Mouse (Mus musculus): ENCODE results near the gene Nceh1. TPM values are rescaled to one million over a fixed set of nuclear protein-coding genes. Genes with fewer than 3 reads are reported as not detected.
"Not testable (repeated sequence)": the region's sequence is repeated elsewhere in the genome, so short reads cannot be mapped to it uniquely, and the experiment has no call there.

The Nceh1 gene
- polyA plus RNA-seq, 1 experiment: 6.2 TPM

- H3K36me3 ChIP-seq (ENCODE audit: control insufficient read depth, insufficient read depth): no peaks in the 10 kb centered on the region
- H3K79me2 ChIP-seq (ENCODE audit: control insufficient read depth, insufficient read depth): no peaks in the 10 kb centered on the region
- no peak for TF ChIP-seq REST (IDR thresholded peaks at IDR 0.05; ENCODE audit: insufficient read depth, insufficient read length)
- no peak for TF ChIP-seq TCF12 (IDR thresholded peaks at IDR 0.05; ENCODE audit: insufficient read depth, poor library complexity, severe bottlenecking)
- no peak for TF ChIP-seq USF1 (IDR thresholded peaks at IDR 0.05; ENCODE audit: low read depth)
- TF ChIP-seq CEBPB (IDR thresholded peaks at IDR 0.05; ENCODE audit: insufficient read depth, poor library complexity, severe bottlenecking): no peak
- no peak for TF ChIP-seq MAX (IDR thresholded peaks at IDR 0.05; ENCODE audit: low read depth)
- no peak for TF ChIP-seq TCF3 (IDR thresholded peaks at IDR 0.05; ENCODE audit: insufficient read length, low read depth)
- TF ChIP-seq SRF (IDR thresholded peaks at IDR 0.05; ENCODE audit: control insufficient read depth, insufficient read length, low read depth): no peak
- TF ChIP-seq POLR2AphosphoS2 (IDR thresholded peaks at IDR 0.05; ENCODE audit: insufficient read length, low read depth): no peak
- TF ChIP-seq MYOG (IDR thresholded peaks at IDR 0.05; ENCODE audit: control insufficient read depth in 1 of 3, insufficient read depth in 1 of 3, insufficient read length in 2 of 3, low read depth in 2 of 3): no peak
- TF ChIP-seq POLR2A (IDR thresholded peaks at IDR 0.05; ENCODE audit: insufficient read length, low read depth): no peak
- no peak for TF ChIP-seq MYOD1 (IDR thresholded peaks at IDR 0.05; ENCODE audit: control insufficient read depth in 1 of 3, insufficient read length in 2 of 3, low read depth in 2 of 3)
- no peak for TF ChIP-seq E2F4 (IDR thresholded peaks at IDR 0.05; ENCODE audit: insufficient read depth)
- no peak overlapping the region for H3K4me2 ChIP-seq (ENCODE audit: low read depth)
- H3ac ChIP-seq (ENCODE audit: control insufficient read depth, insufficient read length): no peak overlapping the region
- H3K27me3 ChIP-seq (ENCODE audit: control insufficient read depth, insufficient read depth, insufficient read length): no peaks in the 10 kb centered on the region
- no peak overlapping the region for H3K4me3 ChIP-seq
These were observed 105.5 kb downstream of the Nceh1 start for GRCm38 (mm10) chr3:27288301-27288700.

GRCm38 (mm10) chr3:27288909-27289308 lies 106.1 kb downstream of the Nceh1 start:
- no peaks in the 10 kb centered on the region for H3K27me3 ChIP-seq (ENCODE audit: control insufficient read depth, insufficient read depth, insufficient read length)
- TF ChIP-seq E2F4 (IDR thresholded peaks at IDR 0.05; ENCODE audit: insufficient read depth): no peak
- no peak for TF ChIP-seq CEBPB (IDR thresholded peaks at IDR 0.05; ENCODE audit: insufficient read depth, poor library complexity, severe bottlenecking)
- TF ChIP-seq MAX (IDR thresholded peaks at IDR 0.05; ENCODE audit: low read depth): no peak
- TF ChIP-seq TCF12 (IDR thresholded peaks at IDR 0.05; ENCODE audit: insufficient read depth, poor library complexity, severe bottlenecking): no peak
- no peak for TF ChIP-seq POLR2A (IDR thresholded peaks at IDR 0.05; ENCODE audit: insufficient read length, low read depth)
- TF ChIP-seq POLR2AphosphoS2 (IDR thresholded peaks at IDR 0.05; ENCODE audit: insufficient read length, low read depth): no peak
- TF ChIP-seq MYOG (IDR thresholded peaks at IDR 0.05; ENCODE audit: control insufficient read depth in 1 of 3, insufficient read depth in 1 of 3, insufficient read length in 2 of 3, low read depth in 2 of 3): no peak
- no peak for TF ChIP-seq SRF (IDR thresholded peaks at IDR 0.05; ENCODE audit: control insufficient read depth, insufficient read length, low read depth)
- no peak for TF ChIP-seq TCF3 (IDR thresholded peaks at IDR 0.05; ENCODE audit: insufficient read length, low read depth)
- TF ChIP-seq USF1 (IDR thresholded peaks at IDR 0.05; ENCODE audit: low read depth): no peak
- TF ChIP-seq MYOD1 (IDR thresholded peaks at IDR 0.05; ENCODE audit: control insufficient read depth in 1 of 3, insufficient read length in 2 of 3, low read depth in 2 of 3): no peak
- no peak for TF ChIP-seq REST (IDR thresholded peaks at IDR 0.05; ENCODE audit: insufficient read depth, insufficient read length)
- H3K4me2 ChIP-seq (ENCODE audit: low read depth): no peak overlapping the region
- no peaks in the 10 kb centered on the region for H3K36me3 ChIP-seq (ENCODE audit: control insufficient read depth, insufficient read depth)
- no peaks in the 10 kb centered on the region for H3K79me2 ChIP-seq (ENCODE audit: control insufficient read depth, insufficient read depth)
- no peak overlapping the region for H3K4me3 ChIP-seq
- H3ac ChIP-seq (ENCODE audit: control insufficient read depth, insufficient read length): no peak overlapping the region

- no peak for TF ChIP-seq REST (IDR thresholded peaks at IDR 0.05; ENCODE audit: insufficient read depth, insufficient read length)
- TF ChIP-seq TCF12 (IDR thresholded peaks at IDR 0.05; ENCODE audit: insufficient read depth, poor library complexity, severe bottlenecking): no peak
- no peak for TF ChIP-seq POLR2AphosphoS2 (IDR thresholded peaks at IDR 0.05; ENCODE audit: insufficient read length, low read depth)
- TF ChIP-seq TCF3 (IDR thresholded peaks at IDR 0.05; ENCODE audit: insufficient read length, low read depth): no peak
- TF ChIP-seq SRF (IDR thresholded peaks at IDR 0.05; ENCODE audit: control insufficient read depth, insufficient read length, low read depth): no peak
- no peak for TF ChIP-seq MYOG (IDR thresholded peaks at IDR 0.05; ENCODE audit: control insufficient read depth in 1 of 3, insufficient read depth in 1 of 3, insufficient read length in 2 of 3, low read depth in 2 of 3)
- TF ChIP-seq MYOD1 (IDR thresholded peaks at IDR 0.05; ENCODE audit: control insufficient read depth in 1 of 3, insufficient read length in 2 of 3, low read depth in 2 of 3): no peak
- TF ChIP-seq POLR2A (IDR thresholded peaks at IDR 0.05; ENCODE audit: insufficient read length, low read depth): no peak
- TF ChIP-seq E2F4 (IDR thresholded peaks at IDR 0.05; ENCODE audit: insufficient read depth): no peak
- no peak for TF ChIP-seq MAX (IDR thresholded peaks at IDR 0.05; ENCODE audit: low read depth)
- TF ChIP-seq CEBPB (IDR thresholded peaks at IDR 0.05; ENCODE audit: insufficient read depth, poor library complexity, severe bottlenecking): no peak
- TF ChIP-seq USF1 (IDR thresholded peaks at IDR 0.05; ENCODE audit: low read depth): no peak
- H3K27me3 ChIP-seq (ENCODE audit: control insufficient read depth, insufficient read depth, insufficient read length): no peaks in the 10 kb centered on the region
These were observed 107.5 kb downstream of the Nceh1 start for GRCm38 (mm10) chr3:27290285-27290684.

GRCm38 (mm10) chr3:27290945-27291344 lies 108.2 kb downstream of the Nceh1 start:
- H3K27me3 ChIP-seq (ENCODE audit: control insufficient read depth, insufficient read depth, insufficient read length); H3K4me2 ChIP-seq (ENCODE audit: low read depth); H3ac ChIP-seq (ENCODE audit: control insufficient read depth, insufficient read length); H3K79me2 ChIP-seq (ENCODE audit: control insufficient read depth, insufficient read depth); H3K4me3 ChIP-seq; H3K36me3 ChIP-seq (ENCODE audit: control insufficient read depth, insufficient read depth): not testable (repeated sequence)

More at GRCm38 (mm10) chr3:27290285-27290684, 107.5 kb downstream of the Nceh1 start:
- H3K36me3 ChIP-seq (ENCODE audit: control insufficient read depth, insufficient read depth): no peaks in the 10 kb centered on the region
- no peak overlapping the region for H3K4me2 ChIP-seq (ENCODE audit: low read depth)
- H3ac ChIP-seq (ENCODE audit: control insufficient read depth, insufficient read length): no peak overlapping the region
- H3K79me2 ChIP-seq (ENCODE audit: control insufficient read depth, insufficient read depth): no peaks in the 10 kb centered on the region
- H3K4me3 ChIP-seq: no peak overlapping the region

DNA sequence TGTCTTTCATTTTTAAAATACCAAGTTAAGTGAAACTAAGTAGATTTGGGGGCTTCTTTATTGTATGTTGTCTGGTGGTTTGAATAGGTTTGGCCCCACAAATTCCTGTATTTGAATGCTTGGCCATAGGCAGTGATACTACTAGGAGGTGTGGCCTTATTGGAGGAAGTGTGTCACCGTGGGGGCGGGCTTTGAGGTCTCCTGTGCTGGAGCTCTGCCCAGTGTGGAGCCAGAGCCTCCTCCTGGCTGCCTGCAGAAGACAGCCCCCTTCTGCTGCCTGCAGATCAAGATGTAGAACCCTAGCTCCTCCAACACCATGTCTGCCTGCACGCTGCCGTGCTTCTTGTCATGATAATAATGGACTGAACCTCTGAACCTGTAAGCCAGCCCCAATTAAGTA lies 108.6 kb downstream of the Nceh1 start:
- H3K4me3 ChIP-seq; H3K4me2 ChIP-seq (ENCODE audit: low read depth); H3K79me2 ChIP-seq (ENCODE audit: control insufficient read depth, insufficient read depth); H3K27me3 ChIP-seq (ENCODE audit: control insufficient read depth, insufficient read depth, insufficient read length); H3K36me3 ChIP-seq (ENCODE audit: control insufficient read depth, insufficient read depth); H3ac ChIP-seq (ENCODE audit: control insufficient read depth, insufficient read length): not testable (repeated sequence)

Measured in myocyte (in vitro differentiated cells).